Mouse (Mus musculus) forebrain, embryonic 14.5 days (tissue): ENCODE data around the gene Rasa4. TPM values are rescaled to one million over a fixed set of nuclear protein-coding genes. Genes with fewer than 3 reads are reported as not detected.
A peak's percentile ranks its signal among the peaks of the same experiment; 100 is the strongest.
"Not testable (repeated sequence)": the region's sequence is repeated elsewhere in the genome, so short reads cannot be mapped to it uniquely, and the experiment has no call there.

ENCODE experiments used
- ATAC-seq: fragments of 200-750 bp; cut with Nextera tagmentation; 2 replicates; pipeline ENCODE4 v1.8.0; 2017; ENCODE audit warnings: mild to moderate bottlenecking, moderate library complexity
- DNase-seq: peaks from one replicate; pipeline ENCODE4 v3.0.0-alpha.2; 2015; ENCODE audit warnings: low spot score
- H3K27ac ChIP-seq: fragments of 300-500 bp; sonication (generic); 2 replicates; pipeline ENCODE4 v1.5.1; 2014; ENCODE audit warnings: low read depth, mild to moderate bottlenecking, control low read depth, low read length, moderate library complexity
- H3K27me3 ChIP-seq: fragments of 300-500 bp; sonication (generic); replicated peaks from 2 replicates; pipeline ENCODE4 v1.6.1; 2014; ENCODE audit warnings: low read length, control low read depth, mixed read lengths; ENCODE audit not compliant: control insufficient read depth, insufficient read depth
- H3K36me3 ChIP-seq: fragments of 300-500 bp; sonication (generic); 2 replicates; pipeline ENCODE4 v1.6.1; 2014; ENCODE audit warnings: low read length, control low read depth; ENCODE audit not compliant: control insufficient read depth, insufficient read depth
- H3K4me1 ChIP-seq: fragments of 300-500 bp; sonication (generic); 2 replicates; pipeline ENCODE4 v1.6.1; 2014; ENCODE audit warnings: antibody characterized with exemption, low read length, control low read depth; ENCODE audit not compliant: control insufficient read depth, insufficient read depth
- H3K4me2 ChIP-seq: fragments of 300-500 bp; sonication (generic); 2 replicates; pipeline ENCODE4 v1.6.1; 2014; ENCODE audit warnings: mild to moderate bottlenecking, control low read depth, low read length
- H3K4me3 ChIP-seq: fragments of 300-500 bp; sonication (generic); 2 replicates; pipeline ENCODE4 v1.5.1; 2014; ENCODE audit warnings: low read depth, low read length, control low read depth
- H3K9ac ChIP-seq: fragments of 300-500 bp; sonication (generic); 2 replicates; pipeline ENCODE4 v1.6.1; 2014; ENCODE audit warnings: mild to moderate bottlenecking, low read length, control low read depth, moderate library complexity
- H3K9me3 ChIP-seq: fragments of 300-500 bp; sonication (generic); replicated peaks from 2 replicates; pipeline ENCODE4 v1.6.1; 2016; ENCODE audit warnings: low read length, control low read depth, mixed read lengths; ENCODE audit not compliant: control insufficient read depth
- WGBS: fragments of 180-500 bp; shearing (Covaris S2); extraction: QIAGEN DNeasy Blood & Tissue Kit; methylation state at CpG from one replicate; pipeline ENCODE4 v1.1.7; 2014; 5-methylcytosine and 5-hydroxymethylcytosine counted together
- polyA plus RNA-seq: library from polyadenylated mRNA; unstranded; fragments of >200 nt; fragmentation: Nextera tagmentation; extraction: Ambion mirVana; gene quantifications from 2 replicates; pipeline ENCODE4 v1.2.1, GENCODE M21; 2014

The Rasa4 gene
- polyA plus RNA-seq, 1 experiment from 2014 or later = 4.9 TPM

GRCm38 (mm10) chr5:136057085-136057484 is 26.6 kb upstream of the Rasa4 start:
- H3K36me3 ChIP-seq = no peaks in the 10 kb centered on the region
- no peak overlapping the region for H3K9ac ChIP-seq
- no peak overlapping the region for H3K4me2 ChIP-seq
- no peak overlapping the region for H3K4me3 ChIP-seq
- H3K27ac ChIP-seq = no peak overlapping the region
- H3K27me3 ChIP-seq = no peaks in the 10 kb centered on the region
- H3K4me1 ChIP-seq = no peaks in the 10 kb centered on the region
- no peaks in the 10 kb centered on the region for H3K9me3 ChIP-seq
- ATAC-seq (no peak), DNase-seq (no peak)
- WGBS = 42% methylated on average over 8 of the region's 8 CpGs

DNA sequence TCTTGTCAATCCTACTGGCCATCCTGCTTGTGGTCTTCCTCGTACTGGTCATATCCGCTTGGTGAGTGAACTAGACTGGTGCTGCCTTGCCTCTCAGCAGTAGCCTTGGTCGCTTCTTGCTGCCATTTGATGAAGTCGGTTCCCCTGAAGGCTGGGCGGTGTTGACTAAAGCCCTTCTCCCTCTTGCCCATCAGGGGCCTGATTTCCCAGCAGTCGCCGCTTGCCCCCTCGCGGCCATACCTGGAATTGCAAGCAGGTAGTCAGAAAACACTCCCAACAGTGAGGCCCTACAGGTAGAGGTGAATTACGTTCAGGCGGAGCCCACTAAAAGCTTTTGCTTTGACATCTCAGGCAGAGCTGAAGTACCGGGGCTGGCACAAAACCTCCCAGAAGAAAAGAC is 22.1 kb upstream of the Rasa4 start:
- Histone ChIP-seq H3K4me1 (no peaks in the 10 kb centered on the region), H3K27me3 (no peaks in the 10 kb centered on the region), H3K4me2 (no peak overlapping the region), H3K9ac (no peak overlapping the region), H3K4me3 (no peak overlapping the region), H3K9me3 (no peaks in the 10 kb centered on the region), H3K36me3 (no peaks in the 10 kb centered on the region), H3K27ac (no peak overlapping the region)
- WGBS = 10% methylated on average over 12 of the region's 12 CpGs
- ATAC-seq = no peak
- peak; percentile 66 for DNase-seq

GRCm38 (mm10) chr5:136063920-136064319 is 19.8 kb upstream of the Rasa4 start:
- H3K9ac ChIP-seq = no peak overlapping the region
- H3K27ac ChIP-seq = no peak overlapping the region
- ATAC-seq (no peak), DNase-seq (no peak)
- H3K4me1 ChIP-seq = no peaks in the 10 kb centered on the region
- no peaks in the 10 kb centered on the region for H3K27me3 ChIP-seq
- 91% methylated on average over 10 of the region's 10 CpGs for WGBS
- H3K4me3 ChIP-seq = no peak overlapping the region
- H3K4me2 ChIP-seq = no peak overlapping the region
- no peaks in the 10 kb centered on the region for H3K36me3 ChIP-seq
- no peaks in the 10 kb centered on the region for H3K9me3 ChIP-seq

GRCm38 (mm10) chr5:136066404-136067148 is 17.1 kb upstream of the Rasa4 start:
- ATAC-seq, H3K36me3 ChIP-seq, H3K4me2 ChIP-seq, H3K9ac ChIP-seq, H3K27ac ChIP-seq, H3K9me3 ChIP-seq, H3K27me3 ChIP-seq, H3K4me1 ChIP-seq, DNase-seq, H3K4me3 ChIP-seq: not testable (repeated sequence)
- WGBS = 84% methylated on average over 11 of the region's 11 CpGs

DNA sequence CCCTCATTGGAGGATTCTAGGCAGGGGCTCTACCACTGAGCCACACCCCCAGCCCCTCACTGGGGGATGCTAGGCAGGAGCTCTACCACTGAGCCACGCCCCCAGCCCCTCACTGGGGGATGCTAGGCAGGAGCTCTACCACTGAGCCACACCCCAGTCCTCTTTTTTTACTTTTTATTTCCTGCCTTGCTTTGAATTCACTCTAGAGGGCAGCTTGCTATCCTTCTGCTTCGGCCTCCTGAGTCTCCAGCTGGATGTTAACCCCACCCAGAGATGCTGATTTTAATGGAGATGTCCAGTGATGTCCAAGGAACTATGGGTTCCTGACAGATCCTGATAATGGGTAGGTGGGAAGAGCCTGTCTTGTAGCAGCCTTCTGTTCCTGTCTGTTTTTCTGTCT is 14.3 kb upstream of the Rasa4 start:
- Histone ChIP-seq H3K4me2 (no peak overlapping the region), H3K27me3 (no peaks in the 10 kb centered on the region), H3K27ac (no peak overlapping the region), H3K36me3 (no peaks in the 10 kb centered on the region), H3K4me1 (no peaks in the 10 kb centered on the region), H3K9ac (no peak overlapping the region), H3K9me3 (no peaks in the 10 kb centered on the region), H3K4me3 (no peak overlapping the region)
- ATAC-seq = no peak
- whole genome bisulfite sequencing = 65% methylated on average over 2 of the region's 2 CpGs
- DNase-seq = no peak

GRCm38 (mm10) chr5:136073051-136073450 is 10.7 kb upstream of the Rasa4 start:
- WGBS = 46% methylated on average over 6 of the region's 6 CpGs

DNA sequence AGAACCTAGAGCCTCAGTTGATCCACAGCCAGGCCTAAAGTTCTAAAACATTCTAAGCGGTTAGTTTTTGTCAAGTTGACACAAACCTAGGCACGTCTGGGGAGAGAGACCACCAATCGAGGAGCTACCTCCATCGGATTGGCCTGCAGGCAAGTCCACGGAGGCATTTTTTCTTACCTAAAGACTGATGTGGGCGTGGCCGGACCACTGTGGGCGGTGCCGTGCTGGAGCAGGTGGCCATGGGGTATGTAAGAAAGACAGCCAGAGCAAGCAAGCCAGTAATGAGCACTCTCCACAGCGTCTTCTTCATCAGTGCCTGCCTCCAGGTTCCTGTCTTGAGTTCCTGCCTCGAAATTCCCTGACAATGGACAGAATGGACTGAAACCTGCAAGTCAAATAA is 10.2 kb upstream of the Rasa4 start:
- DNase-seq (no peak), ATAC-seq (no peak)
- no peaks in the 10 kb centered on the region for H3K27me3 ChIP-seq
- no peak overlapping the region for H3K4me2 ChIP-seq
- H3K36me3 ChIP-seq = no peaks in the 10 kb centered on the region
- H3K9ac ChIP-seq = no peak overlapping the region
- H3K9me3 ChIP-seq = no peaks in the 10 kb centered on the region
- WGBS = 70% methylated on average over 11 of the region's 11 CpGs
- H3K4me1 ChIP-seq = peaks cover 2% of the 10 kb centered on the region; the same call in 1 of the 2 replicates
- H3K27ac ChIP-seq = no peak overlapping the region
- H3K4me3 ChIP-seq = no peak overlapping the region

More at GRCm38 (mm10) chr5:136073051-136073450, 10.7 kb upstream of the Rasa4 start:
- DNase-seq (no peak), ATAC-seq (no peak)
- no peak overlapping the region for H3K9ac ChIP-seq
- H3K36me3 ChIP-seq = no peaks in the 10 kb centered on the region
- no peaks in the 10 kb centered on the region for H3K27me3 ChIP-seq
- peaks cover 2% of the 10 kb centered on the region; the same call in 1 of the 2 replicates for H3K4me1 ChIP-seq
- H3K9me3 ChIP-seq = no peaks in the 10 kb centered on the region
- H3K4me3 ChIP-seq = no peak overlapping the region
- H3K4me2 ChIP-seq = no peak overlapping the region
- H3K27ac ChIP-seq = no peak overlapping the region

DNA sequence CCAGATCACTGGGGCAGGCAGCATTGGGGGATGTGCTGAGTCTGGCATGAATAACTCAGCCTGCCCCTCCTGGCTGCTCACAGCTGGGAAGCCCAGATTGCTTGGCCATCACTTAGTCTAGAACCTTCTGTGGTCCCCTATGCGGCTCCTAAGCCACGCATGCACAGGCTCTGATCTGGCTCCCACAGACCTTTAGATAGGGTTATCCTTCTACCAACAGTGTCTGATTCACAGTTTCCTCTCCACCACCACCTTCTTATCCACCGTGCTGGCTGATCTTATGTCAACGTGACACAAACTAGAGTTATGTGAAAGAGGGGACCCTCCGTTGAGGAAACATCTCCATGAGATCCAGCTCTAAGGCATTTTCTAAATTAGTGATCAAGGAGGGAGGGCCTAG is 8.6 kb upstream of the Rasa4 start:
- H3K9me3 ChIP-seq = no peaks in the 10 kb centered on the region
- H3K36me3 ChIP-seq = no peaks in the 10 kb centered on the region
- no peak overlapping the region for H3K4me3 ChIP-seq
- no peak overlapping the region for H3K27ac ChIP-seq
- no peak overlapping the region for H3K9ac ChIP-seq
- DNase-seq = no peak
- H3K27me3 ChIP-seq = no peaks in the 10 kb centered on the region
- ATAC-seq = no peak
- no peak overlapping the region for H3K4me2 ChIP-seq
- 95% methylated on average over 5 of the region's 5 CpGs for WGBS
- peaks cover 2% of the 10 kb centered on the region; the same call in 1 of the 2 replicates for H3K4me1 ChIP-seq

DNA sequence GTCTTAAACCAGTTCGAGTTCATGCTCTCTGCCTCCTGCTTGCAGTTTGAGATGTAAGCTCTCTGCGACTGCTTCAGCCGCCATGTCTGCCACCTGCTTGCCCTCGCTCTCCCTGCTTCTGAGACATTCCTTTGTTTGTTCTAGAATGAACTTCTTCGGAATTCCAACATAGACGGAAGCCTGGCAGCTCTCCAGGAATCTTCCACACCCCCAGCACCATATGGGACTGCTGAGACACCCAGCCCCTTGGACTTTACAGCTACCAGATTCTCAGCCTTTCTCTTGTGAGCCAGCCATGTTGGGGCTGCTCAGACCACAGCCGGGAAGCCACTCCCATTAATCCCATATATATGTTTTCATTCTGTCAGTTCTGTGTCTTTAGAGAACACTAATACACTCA is 7.4 kb upstream of the Rasa4 start:
- Histone ChIP-seq H3K4me3 (no peak overlapping the region), H3K4me1 (peaks cover 2% of the 10 kb centered on the region; the same call in 1 of the 2 replicates), H3K27ac (no peak overlapping the region), H3K9ac (no peak overlapping the region), H3K4me2 (no peak overlapping the region), H3K9me3 (no peaks in the 10 kb centered on the region), H3K27me3 (no peaks in the 10 kb centered on the region), H3K36me3 (no peaks in the 10 kb centered on the region)
- WGBS = 32% methylated on average over 7 of the region's 7 CpGs
- ATAC-seq (0 out of 2 replicates have a peak, but pooled peaks have one; percentile 4), DNase-seq (peak; percentile 62)
